Mouse (Mus musculus) ES-Bruce4 (cell line): Measurements from ENCODE around the gene Pms2.

Source experiments
- EP300 ChIP-seq: IDR thresholded peaks from 2 replicates; pipeline ENCODE4 v1.6.1; 2011; ENCODE audit warnings: low read depth, low read length; ENCODE audit not compliant: insufficient read depth
- POLR2A ChIP-seq: IDR thresholded peaks from one replicate; pipeline ENCODE4 v1.8.1; 2011; ENCODE audit warnings: low read length; ENCODE audit not compliant: insufficient read depth

DNA sequence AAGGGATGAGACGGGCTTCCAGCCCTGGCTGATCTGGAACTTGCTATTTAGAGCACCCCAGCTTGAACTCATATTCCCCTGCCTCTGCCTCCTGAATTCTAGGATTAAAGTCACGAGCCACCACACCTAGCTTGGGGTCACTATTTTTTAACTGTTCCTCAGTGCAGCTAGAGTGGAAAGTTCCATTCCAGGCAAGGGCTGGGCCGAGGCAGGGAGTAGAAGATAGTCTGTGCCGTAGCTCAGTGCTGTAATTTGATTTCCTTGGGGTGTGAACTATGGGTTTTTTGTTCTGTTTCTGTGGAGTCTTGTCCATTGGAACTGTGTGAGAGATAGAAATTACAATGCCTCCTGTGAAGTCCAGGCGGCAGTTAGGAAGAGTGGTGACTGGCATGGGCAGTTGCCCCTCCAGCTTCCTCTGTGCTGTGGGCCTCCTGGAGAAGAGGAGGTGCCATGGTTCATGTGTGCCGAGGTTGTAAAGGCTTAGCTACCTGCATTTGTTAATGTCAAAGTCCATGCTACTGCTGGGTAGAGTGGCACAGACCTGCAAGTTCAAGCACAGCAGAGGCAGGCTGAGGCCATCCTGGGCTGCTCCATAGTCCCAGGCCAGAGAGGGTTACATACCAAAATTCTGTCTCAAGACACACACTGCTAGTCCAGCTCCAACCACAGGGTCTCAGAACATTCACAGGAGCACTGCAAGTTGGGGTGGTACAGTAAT, 22.3 kb downstream of the Pms2 start:
- TF ChIP-seq EP300 (no peak), POLR2A (no peak)
